Mouse (Mus musculus) midbrain, embryonic 10.5 days (tissue): ENCODE measurements around the gene Fosl1. TPM values are rescaled to one million over a fixed set of nuclear protein-coding genes. Genes with fewer than 3 reads are reported as not detected.

Experiments used
- DNase-seq: peaks from one replicate; pipeline ENCODE4 v3.0.0-alpha.2; 2017; ENCODE audit warnings: low spot score
- H3K27ac ChIP-seq: fragments of 300-500 bp; sonication (generic); replicated peaks from 2 replicates; pipeline ENCODE4 v1.5.1; 2016; ENCODE audit warnings: mild to moderate bottlenecking
- H3K27me3 ChIP-seq: fragments of 300-500 bp; sonication (generic); 2 replicates; pipeline ENCODE4 v1.6.1; 2016; ENCODE audit warnings: low read depth, mild to moderate bottlenecking; ENCODE audit not compliant: poor library complexity, severe bottlenecking
- H3K36me3 ChIP-seq: fragments of 300-500 bp; sonication (generic); 2 replicates; pipeline ENCODE4 v1.6.1; 2016; ENCODE audit warnings: mild to moderate bottlenecking, moderate library complexity
- H3K4me1 ChIP-seq: fragments of 300-500 bp; sonication (generic); 2 replicates; pipeline ENCODE4 v1.6.1; 2016
- H3K4me3 ChIP-seq: fragments of 300-500 bp; sonication (generic); 2 replicates; pipeline ENCODE4 v1.5.1; 2016; ENCODE audit warnings: mild to moderate bottlenecking, moderate library complexity
- H3K9me3 ChIP-seq: fragments of 300-500 bp; sonication (generic); replicated peaks from 2 replicates; pipeline ENCODE4 v1.6.1; 2016; ENCODE audit warnings: mild to moderate bottlenecking
- WGBS: fragments of 180-500 bp; shearing (Covaris S2); methylation state at CpG from one replicate; pipeline ENCODE4 v1.1.7; 2016; 5-methylcytosine and 5-hydroxymethylcytosine counted together
- polyA plus RNA-seq: library from polyadenylated mRNA; unstranded; fragments of >200 nt; fragmentation: Nextera tagmentation; extraction: Ambion mirVana; gene quantifications from 2 replicates; pipeline ENCODE4 v1.2.1, GENCODE M21; 2016

Fosl1 gene
- polyA plus RNA-seq, 1 experiment from 2014 or later, result not detected

GRCm38 (mm10) chr19:5428083-5428482, 19.3 kb upstream of the Fosl1 start:
- no peaks in the 10 kb centered on the region for H3K9me3 ChIP-seq
- no peaks in the 10 kb centered on the region for H3K27me3 ChIP-seq
- no peak overlapping the region for H3K27ac ChIP-seq
- DNase-seq, result no peak
- no peak overlapping the region for H3K4me3 ChIP-seq
- peaks cover 24% of the 10 kb centered on the region for H3K36me3 ChIP-seq
- 82% methylated on average over 2 of the region's 2 CpGs for WGBS
- peaks cover 35% of the 10 kb centered on the region for H3K4me1 ChIP-seq

- DNase-seq, result no peak
- no peaks in the 10 kb centered on the region for H3K27me3 ChIP-seq
- H3K9me3 ChIP-seq, result no peaks in the 10 kb centered on the region
- no peak overlapping the region for H3K4me3 ChIP-seq
- H3K27ac ChIP-seq, result no peak overlapping the region
- H3K4me1 ChIP-seq, result peaks cover 35% of the 10 kb centered on the region
- WGBS, result 85% methylated on average over 4 of the region's 4 CpGs
- H3K36me3 ChIP-seq, result peaks cover 20% of the 10 kb centered on the region
Observed at GRCm38 (mm10) chr19:5429219-5429618, 18.1 kb upstream of the Fosl1 start.

GRCm38 (mm10) chr19:5429806-5430205, 17.5 kb upstream of the Fosl1 start:
- no peaks in the 10 kb centered on the region for H3K27me3 ChIP-seq
- H3K27ac ChIP-seq, result no peak overlapping the region
- no peak for DNase-seq
- H3K36me3 ChIP-seq, result peaks cover 20% of the 10 kb centered on the region
- 76% methylated on average over 8 of the region's 8 CpGs for WGBS
- H3K9me3 ChIP-seq, result no peaks in the 10 kb centered on the region
- H3K4me1 ChIP-seq, result peaks cover 33% of the 10 kb centered on the region
- no peak overlapping the region for H3K4me3 ChIP-seq

DNA sequence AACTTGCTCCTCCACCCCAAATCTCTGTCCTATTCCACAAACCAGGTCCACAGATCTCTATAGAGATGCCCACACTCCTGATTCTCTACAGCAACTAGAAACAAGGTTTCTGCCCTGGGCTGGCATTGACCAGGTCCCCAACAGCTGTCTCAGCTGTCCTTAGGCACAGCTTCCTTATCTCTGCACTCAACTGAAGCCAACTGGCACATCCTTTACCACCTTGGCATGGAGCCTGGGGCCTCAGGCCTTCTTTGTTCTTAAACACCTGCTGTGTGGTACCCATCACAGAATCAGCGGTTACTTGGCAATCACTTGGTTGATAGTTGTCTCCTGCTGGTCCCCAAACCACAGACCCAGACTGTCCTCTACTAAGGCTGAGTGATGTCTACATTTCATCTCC, 16.9 kb upstream of the Fosl1 start:
- H3K36me3 ChIP-seq, result peaks cover 20% of the 10 kb centered on the region
- H3K9me3 ChIP-seq, result no peaks in the 10 kb centered on the region
- H3K4me1 ChIP-seq, result peaks cover 33% of the 10 kb centered on the region
- DNase-seq, result no peak
- WGBS, result 95% methylated on average over 1 of the region's 1 CpGs
- no peak overlapping the region for H3K4me3 ChIP-seq
- no peaks in the 10 kb centered on the region for H3K27me3 ChIP-seq
- no peak overlapping the region for H3K27ac ChIP-seq

DNA sequence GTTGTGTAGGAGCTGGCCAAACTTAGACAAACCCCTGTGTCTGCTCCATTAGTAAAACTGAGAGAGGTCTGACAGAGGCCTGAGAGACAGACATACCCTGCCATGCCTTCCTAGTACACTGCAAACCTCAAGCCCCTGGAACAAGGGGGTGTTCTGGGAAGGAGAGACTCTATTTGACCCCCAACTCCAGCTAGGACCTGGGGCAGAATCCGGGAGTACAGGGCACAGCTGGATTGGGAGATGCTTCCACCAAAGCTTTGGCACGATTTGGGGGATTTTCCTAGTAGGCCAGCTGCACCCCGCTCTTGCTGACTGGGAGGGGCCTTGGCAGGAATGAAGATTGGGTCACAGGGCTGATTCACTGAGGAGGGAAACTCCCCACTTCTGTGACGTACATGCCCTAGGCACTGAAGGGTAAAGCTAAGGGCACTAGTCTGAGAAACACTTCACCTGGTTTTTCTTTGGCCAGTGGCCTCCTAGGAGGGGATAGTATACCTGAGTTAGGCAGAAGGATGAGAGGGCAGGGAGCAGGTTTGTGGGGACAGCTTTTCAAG, 15.4 kb upstream of the Fosl1 start:
- Histone ChIP-seq H3K27ac (no peak overlapping the region), H3K4me3 (no peak overlapping the region), H3K36me3 (peaks cover 8% of the 10 kb centered on the region), H3K9me3 (no peaks in the 10 kb centered on the region), H3K4me1 (peaks cover 18% of the 10 kb centered on the region), H3K27me3 (no peaks in the 10 kb centered on the region)
- no peak for DNase-seq
- 75% methylated on average over 4 of the region's 4 CpGs for WGBS

- Histone ChIP-seq H3K36me3 (no peaks in the 10 kb centered on the region), H3K9me3 (no peaks in the 10 kb centered on the region), H3K4me1 (peaks cover 16% of the 10 kb centered on the region), H3K27me3 (no peaks in the 10 kb centered on the region), H3K27ac (peak overlapping the region; percentile 77), H3K4me3 (peak overlapping the region; percentile 41)
- peak; percentile 33 for DNase-seq
- WGBS, result 22% methylated on average over 16 of the region's 16 CpGs
Observed at GRCm38 (mm10) chr19:5432992-5433852, 14.1 kb upstream of the Fosl1 start.

DNA sequence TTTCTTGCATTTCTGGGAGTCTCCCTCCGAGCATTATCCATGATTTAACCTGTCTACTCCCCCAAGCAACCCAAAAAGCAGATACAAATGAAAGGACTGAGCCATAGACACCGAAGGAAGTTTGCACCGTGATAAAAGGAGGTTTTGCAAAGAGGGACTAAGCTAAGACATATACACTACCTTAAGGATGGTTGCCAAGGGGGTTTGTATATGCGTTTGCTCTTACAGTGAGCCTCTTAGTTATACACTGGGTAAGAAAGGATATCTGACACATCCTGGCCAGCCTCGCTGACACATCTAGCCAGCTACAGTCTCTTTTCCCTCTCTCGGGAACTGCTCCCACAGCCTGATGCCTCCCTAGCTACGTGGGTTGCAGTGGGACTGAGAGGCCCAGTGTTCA, 13.4 kb upstream of the Fosl1 start:
- H3K27ac ChIP-seq, result 0 out of 2 replicates have a peak overlapping the region, but pooled peaks have one; percentile 77

GRCm38 (mm10) chr19:5444371-5444908, 2.9 kb upstream of the Fosl1 start:
- Histone ChIP-seq H3K27ac (no peak overlapping the region), H3K4me1 (peaks cover 22% of the 10 kb centered on the region), H3K36me3 (no peaks in the 10 kb centered on the region), H3K9me3 (peaks cover 11% of the 10 kb centered on the region; the same call in 1 of the 2 replicates), H3K27me3 (peaks cover 52% of the 10 kb centered on the region), H3K4me3 (no peak overlapping the region)
- no peak for DNase-seq
- 72% methylated on average over 9 of the region's 9 CpGs for WGBS

More for the DNA sequence above, 13.4 kb upstream of the Fosl1 start:
- H3K9me3 ChIP-seq, result no peaks in the 10 kb centered on the region
- no peaks in the 10 kb centered on the region for H3K36me3 ChIP-seq
- peak overlapping the region; percentile 41; the same call in 1 of the 2 replicates for H3K4me3 ChIP-seq
- WGBS, result 71% methylated on average over 7 of the region's 7 CpGs
- DNase-seq, result no peak
- H3K4me1 ChIP-seq, result peaks cover 16% of the 10 kb centered on the region
- no peaks in the 10 kb centered on the region for H3K27me3 ChIP-seq

- 48% methylated on average over 7 of the region's 7 CpGs for WGBS
- no peak overlapping the region for H3K27ac ChIP-seq
- no peak overlapping the region for H3K4me3 ChIP-seq
- H3K27me3 ChIP-seq, result peaks cover 57% of the 10 kb centered on the region
- peaks cover 22% of the 10 kb centered on the region for H3K4me1 ChIP-seq
- H3K36me3 ChIP-seq, result no peaks in the 10 kb centered on the region
- peaks cover 10% of the 10 kb centered on the region; the same call in 1 of the 2 replicates for H3K9me3 ChIP-seq
- no peak for DNase-seq
Observed at GRCm38 (mm10) chr19:5444954-5445353, 2.4 kb upstream of the Fosl1 start.

DNA sequence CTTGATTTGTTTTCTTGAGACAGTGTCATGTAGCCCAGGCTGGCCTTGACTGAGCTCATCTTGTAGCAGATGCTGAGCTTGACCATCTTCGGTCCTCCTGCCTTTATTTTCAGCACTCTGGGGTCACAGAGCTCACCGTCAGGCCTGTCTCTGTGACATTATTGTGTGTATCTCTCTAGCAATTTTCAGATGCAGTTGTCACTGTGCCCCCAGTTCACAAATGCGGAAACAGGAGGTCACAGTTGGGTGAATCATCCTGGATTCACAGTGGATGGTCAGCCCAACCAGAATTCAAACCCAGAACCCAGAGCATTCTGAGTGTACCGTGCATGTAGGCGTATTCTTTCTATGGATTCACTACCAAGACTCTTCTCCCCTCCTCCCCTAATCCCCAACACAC, 1.6 kb upstream of the Fosl1 start:
- H3K4me3 ChIP-seq, result no peak overlapping the region
- peaks cover 65% of the 10 kb centered on the region for H3K27me3 ChIP-seq
- H3K4me1 ChIP-seq, result peaks cover 22% of the 10 kb centered on the region
- no peaks in the 10 kb centered on the region for H3K36me3 ChIP-seq
- WGBS, result 91% methylated on average over 5 of the region's 5 CpGs
- no peak overlapping the region for H3K27ac ChIP-seq
- no peak for DNase-seq
- 0 out of 2 replicates have a peak, but pooled peaks cover 4% of the 10 kb centered on the region for H3K9me3 ChIP-seq

DNA sequence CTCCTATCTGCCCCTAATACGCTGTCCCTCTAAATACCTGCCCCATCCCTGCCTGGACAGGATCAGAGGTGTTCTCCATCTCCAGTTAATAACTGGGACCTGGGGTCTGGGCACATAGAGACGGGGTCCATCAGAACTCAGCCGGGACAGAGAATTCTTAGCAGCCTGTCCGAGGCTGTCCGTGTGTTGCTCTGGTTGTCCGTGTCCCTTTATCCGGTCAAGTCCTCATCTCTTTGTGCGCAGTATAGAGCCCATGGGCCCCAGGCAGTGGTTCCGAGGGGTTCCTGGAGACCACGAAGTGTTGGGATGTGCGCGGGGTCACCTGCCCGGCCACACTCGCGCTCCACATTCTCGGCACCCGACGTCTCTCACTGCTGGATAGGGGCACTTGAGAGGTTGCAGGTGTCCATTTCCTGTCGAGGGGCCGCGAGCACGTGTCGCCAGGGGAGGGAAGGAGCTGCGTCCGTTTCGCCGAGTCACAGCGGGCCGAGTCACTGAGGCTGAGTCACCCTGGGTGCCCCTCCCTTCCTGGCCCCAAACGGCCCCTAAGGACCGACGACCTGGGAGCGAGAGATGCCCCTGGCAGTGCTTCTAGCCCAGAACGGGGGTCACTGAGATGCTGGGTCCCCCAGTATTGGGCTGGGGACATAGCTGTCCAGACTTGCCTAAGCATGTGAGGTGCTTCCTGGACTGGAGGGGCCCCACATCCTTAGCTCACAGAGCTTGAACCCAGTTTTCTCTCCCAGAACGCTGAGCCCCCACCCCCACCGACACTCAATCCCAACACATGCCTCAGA, 1.2 kb downstream of the Fosl1 start:
- H3K9me3 ChIP-seq, result 0 out of 2 replicates have a peak, but pooled peaks cover 4% of the 10 kb centered on the region
- peaks cover 22% of the 10 kb centered on the region for H3K4me1 ChIP-seq
- peaks cover 78% of the 10 kb centered on the region for H3K27me3 ChIP-seq
- peak; percentile 42 for DNase-seq
- WGBS, result 9% methylated on average over 36 of the region's 36 CpGs
- peak overlapping the region; percentile 70 for H3K4me3 ChIP-seq
- H3K36me3 ChIP-seq, result no peaks in the 10 kb centered on the region
- H3K27ac ChIP-seq, result no peak overlapping the region

GRCm38 (mm10) chr19:5449673-5450072, 2.3 kb downstream of the Fosl1 start:
- H3K4me3 ChIP-seq, result no peak overlapping the region
- 90% methylated on average over 3 of the region's 3 CpGs for WGBS
- H3K27ac ChIP-seq, result no peak overlapping the region
- no peak for DNase-seq
- H3K27me3 ChIP-seq, result peaks cover 74% of the 10 kb centered on the region
- H3K36me3 ChIP-seq, result peaks cover 11% of the 10 kb centered on the region; the same call in 1 of the 2 replicates
- peaks cover 22% of the 10 kb centered on the region for H3K4me1 ChIP-seq
- 0 out of 2 replicates have a peak, but pooled peaks cover 4% of the 10 kb centered on the region for H3K9me3 ChIP-seq
